Mouse (Mus musculus) limb, embryonic 14.5 days (tissue): ENCODE data around the gene Gpr139. TPM values are rescaled to one million over a fixed set of nuclear protein-coding genes. Genes with fewer than 3 reads are reported as not detected.
A peak's percentile ranks its signal among the peaks of the same experiment; 100 is the strongest.

Source experiments
- ATAC-seq: fragments of 200-750 bp; cut with Nextera tagmentation; 2 replicates; pipeline ENCODE4 v1.8.0; 2017; ENCODE audit warnings: low read depth, moderate number of reproducible peaks, moderate TSS enrichment; ENCODE audit not compliant: low FRiP score
- DNase-seq: peaks from one replicate; pipeline ENCODE4 v3.0.0-alpha.2; 2015; ENCODE audit warnings: low spot score
- H3K27ac ChIP-seq: fragments of 300-500 bp; sonication (generic); replicated peaks from 2 replicates; pipeline ENCODE4 v1.5.1; 2014; ENCODE audit warnings: low read depth, mild to moderate bottlenecking, low read length, moderate library complexity, mixed read lengths
- H3K27me3 ChIP-seq: fragments of 300-500 bp; sonication (generic); 2 replicates; pipeline ENCODE4 v1.6.1; 2014; ENCODE audit warnings: low read length, mixed read lengths; ENCODE audit not compliant: control insufficient read depth, insufficient read depth
- H3K36me3 ChIP-seq: fragments of 300-500 bp; sonication (generic); 2 replicates; pipeline ENCODE4 v1.6.1; 2014; ENCODE audit warnings: mild to moderate bottlenecking, low read length, moderate library complexity, mixed read lengths; ENCODE audit not compliant: control insufficient read depth, insufficient read depth
- H3K4me1 ChIP-seq: fragments of 300-500 bp; sonication (generic); 2 replicates; pipeline ENCODE4 v1.6.1; 2014; ENCODE audit warnings: antibody characterized with exemption, low read length, mixed read lengths; ENCODE audit not compliant: control insufficient read depth, insufficient read depth
- H3K4me2 ChIP-seq: fragments of 300-500 bp; sonication (generic); replicated peaks from 2 replicates; pipeline ENCODE4 v1.6.1; 2014; ENCODE audit warnings: low read depth, mild to moderate bottlenecking, low read length, moderate library complexity; ENCODE audit not compliant: severe bottlenecking
- H3K4me3 ChIP-seq: fragments of 300-500 bp; sonication (generic); replicated peaks from 2 replicates; pipeline ENCODE4 v1.5.1; 2014; ENCODE audit warnings: low read length
- H3K9ac ChIP-seq: fragments of 300-500 bp; sonication (generic); 2 replicates; pipeline ENCODE4 v1.6.1; 2014; ENCODE audit warnings: mild to moderate bottlenecking, low read depth, low read length, moderate library complexity; ENCODE audit not compliant: severe bottlenecking
- H3K9me3 ChIP-seq: fragments of 300-500 bp; sonication (generic); 2 replicates; pipeline ENCODE4 v1.6.1; 2016; ENCODE audit warnings: low read length; ENCODE audit not compliant: control insufficient read depth
- POLR2A ChIP-seq: fragments of 200-500 bp; IDR thresholded peaks from 2 replicates; pipeline ENCODE4 v1.8.0; 2012; ENCODE audit warnings: inconsistent platforms, mild to moderate bottlenecking, moderate library complexity, borderline replicate concordance; ENCODE audit not compliant: insufficient read depth, insufficient read length; ENCODE audit errors: extremely low read depth
- WGBS: fragments of 180-500 bp; shearing (Covaris S2); extraction: QIAGEN DNeasy Blood & Tissue Kit; methylation state at CpG from one replicate; pipeline ENCODE4 v1.1.7; 2014; 5-methylcytosine and 5-hydroxymethylcytosine counted together
- polyA plus RNA-seq, 2 experiments: library from polyadenylated mRNA; depleted of rRNA in 1 of 2; stranded (reverse) in 1 of 2; unstranded in 1 of 2; fragments of >200 nt; fragmentation: Nextera tagmentation in 1 of 2; extraction: Ambion mirVana in 1 of 2; gene quantifications; 2 replicates each; pipeline versions ENCODE4 v1.2.1 to v1.2.3; 2012 to 2014

The Gpr139 gene
- polyA plus RNA-seq, 2 experiments = 0.01 TPM; not detected in 1

GRCm38 (mm10) chr7:119186374-119186773 is 2.0 kb upstream of the Gpr139 start:
- Histone ChIP-seq H3K27ac (no peak overlapping the region), H3K27me3 (peaks cover 41% of the 10 kb centered on the region), H3K4me2 (no peak overlapping the region), H3K36me3 (no peaks in the 10 kb centered on the region), H3K4me3 (no peak overlapping the region), H3K9me3 (no peaks in the 10 kb centered on the region), H3K4me1 (no peaks in the 10 kb centered on the region), H3K9ac (no peak overlapping the region)
- ATAC-seq (no peak), DNase-seq (peak; percentile 3)
- TF ChIP-seq POLR2A = no peak
- WGBS = 12% methylated on average over 11 of the region's 11 CpGs

- no peak for TF ChIP-seq POLR2A
- DNase-seq = no peak
- H3K9ac ChIP-seq = no peak overlapping the region
- H3K27ac ChIP-seq = no peak overlapping the region
- no peaks in the 10 kb centered on the region for H3K36me3 ChIP-seq
- no peak for ATAC-seq
- peaks cover 41% of the 10 kb centered on the region for H3K27me3 ChIP-seq
- peak overlapping the region; percentile 74 for H3K4me2 ChIP-seq
- peak overlapping the region; percentile 39 for H3K4me3 ChIP-seq
- H3K4me1 ChIP-seq = no peaks in the 10 kb centered on the region
- H3K9me3 ChIP-seq = no peaks in the 10 kb centered on the region
- WGBS = 7% methylated on average over 23 of the region's 23 CpGs
Measured at GRCm38 (mm10) chr7:119185181-119185940, 958 bp upstream of the Gpr139 start.

GRCm38 (mm10) chr7:119181053-119181452 is 3.4 kb downstream of the Gpr139 start:
- H3K9me3 ChIP-seq = no peaks in the 10 kb centered on the region
- 51% methylated on average over 4 of the region's 4 CpGs for WGBS

GRCm38 (mm10) chr7:119160015-119160414 is 24.4 kb downstream of the Gpr139 start:
- Histone ChIP-seq H3K27ac (no peak overlapping the region), H3K9me3 (no peaks in the 10 kb centered on the region), H3K27me3 (no peaks in the 10 kb centered on the region), H3K36me3 (no peaks in the 10 kb centered on the region), H3K4me3 (no peak overlapping the region), H3K9ac (no peak overlapping the region), H3K4me2 (no peak overlapping the region), H3K4me1 (no peaks in the 10 kb centered on the region)
- DNase-seq = no peak
- TF ChIP-seq POLR2A = no peak
- WGBS = 90% methylated on average over 3 of the region's 3 CpGs
- no peak for ATAC-seq

More at GRCm38 (mm10) chr7:119181053-119181452, 3.4 kb downstream of the Gpr139 start:
- TF ChIP-seq POLR2A = no peak
- no peak overlapping the region for H3K9ac ChIP-seq
- DNase-seq (peak; percentile 32), ATAC-seq (no peak)
- H3K27me3 ChIP-seq = peaks cover 33% of the 10 kb centered on the region
- no peaks in the 10 kb centered on the region for H3K4me1 ChIP-seq
- no peak overlapping the region for H3K4me3 ChIP-seq
- no peak overlapping the region for H3K4me2 ChIP-seq
- H3K36me3 ChIP-seq = no peaks in the 10 kb centered on the region
- H3K27ac ChIP-seq = no peak overlapping the region

GRCm38 (mm10) chr7:119111771-119112170 is 72.6 kb downstream of the Gpr139 start:
- TF ChIP-seq POLR2A = no peak
- Histone ChIP-seq H3K27me3 (no peaks in the 10 kb centered on the region), H3K27ac (no peak overlapping the region), H3K4me1 (no peaks in the 10 kb centered on the region), H3K9me3 (no peaks in the 10 kb centered on the region), H3K36me3 (no peaks in the 10 kb centered on the region), H3K4me2 (no peak overlapping the region), H3K4me3 (no peak overlapping the region), H3K9ac (no peak overlapping the region)
- WGBS = 68% methylated on average over 8 of the region's 8 CpGs
- ATAC-seq (no peak), DNase-seq (peak; percentile 55)
